Mouse (Mus musculus) lung, postnatal 0 days (tissue): ENCODE measurements around the gene Lbr.

Experiments
- CTCF ChIP-seq: IDR thresholded peaks from 2 replicates; pipeline ENCODE4 v1.5.1; 2016; ENCODE audit warnings: antibody characterized with exemption, mild to moderate bottlenecking
- EP300 ChIP-seq: IDR thresholded peaks from 2 replicates; pipeline ENCODE4 v1.6.1; 2016; ENCODE audit warnings: antibody characterized with exemption, mild to moderate bottlenecking, control low read depth

DNA sequence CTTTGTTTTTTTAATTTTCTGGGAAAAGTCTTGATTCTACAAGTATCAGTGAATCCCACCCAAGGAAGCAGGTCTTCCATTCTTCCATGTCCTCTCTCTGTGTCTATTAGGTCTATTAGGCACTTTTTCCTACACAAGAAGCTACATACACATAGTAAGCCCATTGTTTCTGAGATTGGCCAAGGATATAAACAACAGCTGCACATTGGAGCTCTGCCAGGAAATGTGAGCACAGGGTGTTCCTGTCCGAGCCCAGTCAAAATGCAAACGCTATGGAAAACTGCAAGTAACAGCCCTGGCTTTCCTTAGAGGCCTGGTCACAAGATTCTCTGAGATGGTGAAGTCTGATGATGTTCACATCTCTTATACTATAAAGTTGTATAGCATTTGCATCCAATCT is 49.3 kb downstream of the Lbr start:
- TF ChIP-seq CTCF: no peak
- peak; percentile 93 for TF ChIP-seq EP300
